Mouse (Mus musculus) left cerebral cortex, adult 18-20 months (tissue): ENCODE data around the gene Tspan4. TPM values are rescaled to one million over a fixed set of nuclear protein-coding genes. Genes with fewer than 3 reads are reported as not detected.
"Not testable (repeated sequence)": the region's sequence is repeated elsewhere in the genome, so short reads cannot be mapped to it uniquely, and the experiment has no call there.

Experiments used
- DNase-seq, 2 experiments: peaks; one replicate each; pipeline ENCODE4 v3.0.0; 2021 to 2022; ENCODE audit warnings: low spot score in 2 of 2, mixed read lengths in 1 of 2
- total RNA-seq, 2 experiments: library from RNA; stranded (reverse); gene quantifications; 2 replicates each; pipeline ENCODE4 v1.2.3; 2021

Tspan4 gene
- total RNA-seq, 2 experiments from 2014 or later, result 10.3 to 11.6 TPM

- no peak for DNase-seq
Observed at GRCm38 (mm10) chr7:141438201-141438968, 36.7 kb upstream of the Tspan4 start.

- no peak for DNase-seq
Observed at GRCm38 (mm10) chr7:141439140-141439679, 35.8 kb upstream of the Tspan4 start.

- DNase-seq, result no peak
Observed at GRCm38 (mm10) chr7:141439811-141440210, 35.2 kb upstream of the Tspan4 start.

GRCm38 (mm10) chr7:141440613-141441012 lies 34.4 kb upstream of the Tspan4 start:
- DNase-seq, result peak; percentile 53 to 54

- DNase-seq, result no peak
Observed at GRCm38 (mm10) chr7:141441460-141441859, 33.6 kb upstream of the Tspan4 start.

- DNase-seq, result no peak
Observed at GRCm38 (mm10) chr7:141442199-141442598, 32.8 kb upstream of the Tspan4 start.

GRCm38 (mm10) chr7:141443081-141443821 lies 31.8 kb upstream of the Tspan4 start:
- DNase-seq, result no peak

- peak in 1 of 2 experiments; percentile 42 for DNase-seq
Observed at GRCm38 (mm10) chr7:141443828-141444237, 31.2 kb upstream of the Tspan4 start, which contains the start of gene Pidd1. Gene Pidd1, minus strand, starts transcription at chr7:141444025.

GRCm38 (mm10) chr7:141446374-141446773 lies 28.7 kb upstream of the Tspan4 start:
- not testable (repeated sequence) for DNase-seq

GRCm38 (mm10) chr7:141447110-141447991 lies 27.7 kb upstream of the Tspan4 start, which contains the start of gene Rplp2:
Gene Rplp2, plus strand, starts transcription at chr7:141447370.
- DNase-seq, result peak; percentile 94 to 95

GRCm38 (mm10) chr7:141451928-141452327 lies 23.1 kb upstream of the Tspan4 start:
- no peak for DNase-seq

GRCm38 (mm10) chr7:141453636-141454035 lies 21.4 kb upstream of the Tspan4 start:
- DNase-seq, result no peak

- DNase-seq, result peak; percentile 90 to 92
Observed at GRCm38 (mm10) chr7:141454967-141455551, 20.0 kb upstream of the Tspan4 start, which contains the start of gene Pnpla2. Gene Pnpla2, plus strand, starts transcription at chr7:141455198.

- DNase-seq, result no peak
Observed at GRCm38 (mm10) chr7:141455610-141456314, 19.3 kb upstream of the Tspan4 start.

- no peak for DNase-seq
Observed at GRCm38 (mm10) chr7:141456739-141457138, 18.3 kb upstream of the Tspan4 start.

- DNase-seq, result no peak
Observed at GRCm38 (mm10) chr7:141457236-141457635, 17.8 kb upstream of the Tspan4 start.

GRCm38 (mm10) chr7:141457986-141458660 lies 16.9 kb upstream of the Tspan4 start:
- peak in 1 of 2 experiments; percentile 46 for DNase-seq

GRCm38 (mm10) chr7:141458661-141459060 lies 16.4 kb upstream of the Tspan4 start:
- no peak for DNase-seq

GRCm38 (mm10) chr7:141459301-141459711 lies 15.7 kb upstream of the Tspan4 start:
- no peak for DNase-seq
